Mouse (Mus musculus): ENCODE measurements around the gene Dynlt1b. TPM values are rescaled to one million over a fixed set of nuclear protein-coding genes. Genes with fewer than 3 reads are reported as not detected.
"Not testable (repeated sequence)": the region's sequence is repeated elsewhere in the genome, so short reads cannot be mapped to it uniquely, and the experiment has no call there.

Gene Dynlt1b
- total and polyA plus RNA-seq, 2 experiments from 2014 or later: 457 to 1,233 TPM

DNA sequence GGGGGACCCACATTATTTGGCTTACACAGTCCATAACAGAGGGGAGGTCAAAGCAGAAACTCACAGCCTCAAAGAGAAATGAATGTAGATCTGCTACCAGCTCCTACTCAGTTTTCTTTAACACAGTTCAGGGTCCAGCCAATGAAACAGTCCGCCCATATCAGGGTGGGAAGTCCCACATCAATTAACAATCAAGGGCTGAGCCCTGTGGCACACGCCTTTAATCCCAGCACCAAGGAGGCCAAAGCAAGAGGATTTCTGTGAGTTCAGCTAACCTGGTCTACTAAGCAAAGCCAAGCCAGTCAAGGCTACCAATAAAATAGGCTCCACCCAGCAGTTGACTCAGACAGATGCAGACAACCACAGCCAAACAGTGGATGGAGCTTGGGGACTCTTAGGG is 7.5 kb upstream of the Dynlt1b start:
- H3K4me3 ChIP-seq (ENCODE audit: low read length); ATAC-seq; DNase-seq (ENCODE audit: low spot score); H3K9ac ChIP-seq (replicated peaks; ENCODE audit: low read length); H3K27ac ChIP-seq; H3K4me1 ChIP-seq (ENCODE audit: insufficient read depth, low read length); H3K36me3 ChIP-seq (ENCODE audit: insufficient read depth, low read length); H3K4me2 ChIP-seq (ENCODE audit: low read depth, low read length); H3K27me3 ChIP-seq (ENCODE audit: insufficient read depth, low read length); H3K9me3 ChIP-seq (ENCODE audit: low read length): not testable (repeated sequence)
- 73% methylated on average over 2 of the region's 2 CpGs for WGBS

DNA sequence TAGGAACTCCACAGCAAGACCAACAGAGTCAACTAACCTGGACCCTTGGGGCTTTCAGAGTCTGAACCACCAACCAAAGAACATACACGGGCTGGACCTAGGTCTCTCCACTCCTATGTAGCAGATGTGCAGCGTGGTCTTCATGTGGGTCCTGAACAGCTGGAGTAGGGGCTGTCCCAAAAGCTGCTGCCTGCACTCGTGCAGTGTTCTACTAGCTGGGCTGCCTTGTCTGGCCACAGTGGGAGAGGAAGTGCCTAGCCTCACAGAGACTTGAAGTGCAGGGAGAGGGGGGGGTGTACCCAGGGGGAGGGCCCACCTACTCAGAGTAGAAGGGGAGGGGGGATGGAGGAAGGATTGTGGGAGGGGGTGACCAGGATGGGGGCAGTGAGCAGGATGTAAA is 7.1 kb upstream of the Dynlt1b start:
- H3K36me3 ChIP-seq (ENCODE audit: insufficient read depth, low read length); H3K9ac ChIP-seq (replicated peaks; ENCODE audit: low read length); H3K9me3 ChIP-seq (ENCODE audit: low read length); H3K4me1 ChIP-seq (ENCODE audit: insufficient read depth, low read length); H3K4me3 ChIP-seq (ENCODE audit: low read length); DNase-seq (ENCODE audit: low spot score); H3K27me3 ChIP-seq (ENCODE audit: insufficient read depth, low read length); ATAC-seq; H3K4me2 ChIP-seq (ENCODE audit: low read depth, low read length); H3K27ac ChIP-seq: not testable (repeated sequence)
- 59% methylated on average over 3 of the region's 3 CpGs for WGBS

DNA sequence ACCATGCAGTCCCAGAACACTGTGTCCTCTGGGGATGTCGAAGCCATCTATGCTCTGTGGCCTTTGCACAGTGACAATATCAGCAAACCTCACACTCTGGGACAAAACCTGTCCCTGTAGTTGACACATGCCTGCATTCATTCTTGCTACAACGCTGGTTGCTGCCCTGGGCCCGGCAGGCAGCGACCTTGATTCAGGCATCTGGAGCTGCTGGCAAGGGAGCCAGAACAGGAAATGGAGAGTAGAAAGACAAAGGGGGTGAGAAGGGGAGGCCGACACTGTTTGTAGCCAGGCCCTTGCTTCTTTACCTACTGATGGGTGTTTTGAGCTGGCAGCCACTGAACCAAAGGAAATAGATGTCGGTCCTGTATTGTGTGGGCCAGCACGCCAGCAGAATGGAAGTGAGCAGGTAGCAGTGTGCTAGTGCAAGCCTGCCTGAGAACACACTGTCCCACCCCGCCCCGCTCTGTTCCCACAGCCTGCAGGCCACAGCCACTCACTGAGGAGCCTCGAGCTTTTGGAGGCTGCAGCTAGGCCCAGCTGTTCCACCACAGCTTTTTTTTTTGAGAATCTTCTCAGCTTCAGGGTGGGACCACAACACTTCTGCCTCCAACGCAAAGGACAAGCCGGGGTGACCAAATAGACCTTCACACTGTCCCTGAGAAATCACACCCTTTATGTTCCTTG is 5.5 kb upstream of the Dynlt1b start:
- not testable (repeated sequence) for H3K4me2 ChIP-seq (ENCODE audit: low read depth, low read length); H3K9ac ChIP-seq (replicated peaks; ENCODE audit: low read length); H3K27me3 ChIP-seq (ENCODE audit: insufficient read depth, low read length); H3K4me1 ChIP-seq (ENCODE audit: insufficient read depth, low read length); H3K27ac ChIP-seq; H3K9me3 ChIP-seq (ENCODE audit: low read length); H3K4me3 ChIP-seq (ENCODE audit: low read length); H3K36me3 ChIP-seq (ENCODE audit: insufficient read depth, low read length)
- ATAC-seq (peak; percentile 27; the same call in 1 of the 2 replicates), DNase-seq (ENCODE audit: low spot score) (peak; percentile 1)
- 58% methylated on average over 11 of the region's 12 CpGs for WGBS

DNA sequence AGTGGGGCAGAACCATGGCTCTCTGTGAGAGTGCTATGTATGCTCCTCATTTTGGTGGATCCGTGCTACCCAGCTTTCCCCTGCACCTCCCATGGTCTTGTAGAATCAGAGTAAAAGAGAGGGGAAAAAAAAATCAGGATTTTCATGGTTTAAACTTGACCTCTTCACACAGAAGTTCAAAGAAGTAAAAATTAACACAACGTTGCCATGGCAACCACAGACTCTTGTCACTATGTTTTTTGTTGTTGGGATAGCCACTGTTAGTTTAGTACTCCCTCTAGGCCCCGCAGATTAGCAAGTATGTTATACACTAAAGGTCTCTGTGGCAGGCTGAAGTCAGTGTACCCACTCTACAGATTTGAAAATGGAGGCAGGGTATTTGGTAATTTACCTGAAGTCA is 4.6 kb upstream of the Dynlt1b start:
- DNase-seq (ENCODE audit: low spot score): peak; percentile 8
- ATAC-seq; H3K4me3 ChIP-seq (ENCODE audit: low read length): not testable (repeated sequence)

DNA sequence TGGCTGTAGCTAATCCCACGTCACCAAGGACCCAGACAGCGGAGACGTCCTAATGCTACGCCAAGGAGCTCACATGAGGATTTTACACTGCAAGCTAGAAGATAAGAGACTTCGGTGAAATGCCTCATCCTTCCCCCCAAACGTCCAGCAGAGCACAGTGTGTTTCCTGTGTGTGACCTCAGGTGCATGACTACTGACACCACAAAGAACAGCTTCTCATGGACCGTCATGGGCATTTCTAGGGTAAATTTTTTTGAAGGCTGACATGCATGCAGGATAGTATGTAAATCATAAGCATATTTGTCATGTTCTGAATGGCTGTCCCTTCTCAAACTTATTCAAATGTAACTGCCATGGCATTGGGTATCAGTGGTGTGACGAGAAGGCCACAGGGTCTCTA is 3.0 kb upstream of the Dynlt1b start:
- H3K9me3 ChIP-seq (ENCODE audit: low read length); ATAC-seq; H3K4me3 ChIP-seq (ENCODE audit: low read length); H3K9ac ChIP-seq (replicated peaks; ENCODE audit: low read length); H3K4me2 ChIP-seq (ENCODE audit: low read depth, low read length); DNase-seq (ENCODE audit: low spot score); H3K4me1 ChIP-seq (ENCODE audit: insufficient read depth, low read length); H3K27me3 ChIP-seq (ENCODE audit: insufficient read depth, low read length); H3K27ac ChIP-seq; H3K36me3 ChIP-seq (ENCODE audit: insufficient read depth, low read length): not testable (repeated sequence)
- 73% methylated on average over 3 of the region's 8 CpGs for WGBS

More for the DNA sequence above, 4.6 kb upstream of the Dynlt1b start:
- not testable (repeated sequence) for H3K27me3 ChIP-seq (ENCODE audit: insufficient read depth, low read length); H3K27ac ChIP-seq; H3K9ac ChIP-seq (replicated peaks; ENCODE audit: low read length); H3K36me3 ChIP-seq (ENCODE audit: insufficient read depth, low read length); H3K4me2 ChIP-seq (ENCODE audit: low read depth, low read length); H3K9me3 ChIP-seq (ENCODE audit: low read length); H3K4me1 ChIP-seq (ENCODE audit: insufficient read depth, low read length)
- 72% methylated on average over 2 of the region's 3 CpGs for WGBS

DNA sequence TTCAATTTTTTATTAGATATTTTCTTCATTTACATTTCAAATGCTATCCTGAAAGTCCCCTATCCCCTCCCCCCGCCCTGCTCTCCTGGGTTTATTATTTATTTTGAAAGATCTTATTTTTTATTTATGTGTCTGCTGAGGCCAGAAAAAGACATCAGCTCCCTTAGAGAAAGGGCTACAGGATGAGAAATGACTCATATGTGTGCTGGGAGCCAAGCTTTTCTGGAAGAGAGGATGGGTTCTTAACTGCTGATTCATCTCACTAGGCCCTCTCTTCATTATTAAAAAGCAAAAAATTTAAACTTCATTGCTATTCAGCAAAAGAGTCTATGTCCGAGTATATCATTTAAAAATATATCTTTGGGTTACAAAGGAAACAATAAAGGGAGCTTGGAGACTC is 986 bp upstream of the Dynlt1b start:
- not testable (repeated sequence) for H3K9ac ChIP-seq (replicated peaks; ENCODE audit: low read length); ATAC-seq; H3K27ac ChIP-seq; H3K27me3 ChIP-seq (ENCODE audit: insufficient read depth, low read length); H3K36me3 ChIP-seq (ENCODE audit: insufficient read depth, low read length); H3K4me1 ChIP-seq (ENCODE audit: insufficient read depth, low read length); H3K9me3 ChIP-seq (ENCODE audit: low read length); H3K4me2 ChIP-seq (ENCODE audit: low read depth, low read length); H3K4me3 ChIP-seq (ENCODE audit: low read length)
- peak; percentile 5 for DNase-seq (ENCODE audit: low spot score)
- WGBS: 86% methylated on average over 2 of the region's 2 CpGs

DNA sequence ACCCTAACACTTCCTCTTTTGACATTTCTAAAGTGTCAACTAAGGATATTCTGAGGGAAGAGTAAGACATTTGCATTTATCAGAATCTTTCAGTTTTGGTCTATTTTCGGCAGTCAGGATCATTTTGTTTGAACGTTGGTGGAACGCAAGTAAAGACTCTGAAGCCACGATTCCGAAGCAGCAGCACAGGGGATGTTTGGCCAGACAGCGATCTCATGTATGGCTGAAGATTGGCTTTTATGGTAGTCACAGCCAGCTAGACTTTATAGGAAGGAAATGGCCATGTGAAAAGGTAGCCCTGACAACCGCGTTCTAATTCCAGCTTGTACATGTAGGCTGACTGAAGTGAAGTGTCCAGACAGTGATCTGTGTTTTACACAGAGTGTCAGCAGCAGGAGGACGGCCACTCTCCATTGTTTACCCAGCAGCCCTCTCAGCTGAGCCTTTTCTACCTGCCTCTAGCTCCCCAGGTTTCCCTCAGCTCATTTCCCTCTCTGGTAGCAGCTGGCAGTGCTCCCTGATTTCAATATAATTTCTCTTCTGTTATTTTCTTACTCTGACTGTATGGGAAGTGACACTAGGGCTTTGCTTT is 594 bp downstream of the Dynlt1b start:
- ATAC-seq: peak; percentile 37; the same call in 1 of the 2 replicates
- H3K9ac ChIP-seq (replicated peaks; ENCODE audit: low read length); H3K36me3 ChIP-seq (ENCODE audit: insufficient read depth, low read length); H3K27me3 ChIP-seq (ENCODE audit: insufficient read depth, low read length); DNase-seq (ENCODE audit: low spot score); H3K4me1 ChIP-seq (ENCODE audit: insufficient read depth, low read length); H3K9me3 ChIP-seq (ENCODE audit: low read length): not testable (repeated sequence)
- Histone ChIP-seq H3K4me3 (ENCODE audit: low read length) (peak overlapping the region; percentile 46), H3K27ac (peak overlapping the region; percentile 76), H3K4me2 (ENCODE audit: low read depth, low read length) (peak overlapping the region; percentile 46)
- 5% methylated on average over 8 of the region's 9 CpGs for WGBS
